Mouse (Mus musculus): ENCODE measurements around the gene Slc25a20. TPM values are rescaled to one million over a fixed set of nuclear protein-coding genes. Genes with fewer than 3 reads are reported as not detected.

Slc25a20 gene
- total RNA-seq, 2 experiments from 2014 or later = 4.9 to 6.5 TPM

DNA sequence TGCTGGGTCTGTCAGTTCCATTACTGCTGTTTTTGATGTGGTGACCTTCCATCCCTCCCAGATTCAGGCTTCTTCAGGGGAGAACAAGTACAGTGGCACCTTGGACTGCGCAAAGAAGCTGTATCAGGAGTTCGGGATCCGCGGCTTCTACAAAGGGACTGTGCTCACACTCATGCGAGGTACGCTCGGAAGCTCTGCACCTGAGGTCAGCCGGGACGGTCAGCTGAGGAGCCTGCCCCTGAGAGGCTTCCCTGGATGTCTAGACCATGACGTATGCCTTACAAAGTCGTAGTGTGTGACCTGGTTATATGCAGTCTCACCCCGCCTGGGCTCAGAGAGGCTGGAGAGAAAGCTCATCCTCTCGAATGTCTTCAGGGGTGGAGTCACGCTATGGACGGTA, 18.1 kb downstream of the Slc25a20 start:
- no peak for ATAC-seq (replicated peaks; ENCODE audit: low FRiP score, poor library complexity, severe bottlenecking)

DNA sequence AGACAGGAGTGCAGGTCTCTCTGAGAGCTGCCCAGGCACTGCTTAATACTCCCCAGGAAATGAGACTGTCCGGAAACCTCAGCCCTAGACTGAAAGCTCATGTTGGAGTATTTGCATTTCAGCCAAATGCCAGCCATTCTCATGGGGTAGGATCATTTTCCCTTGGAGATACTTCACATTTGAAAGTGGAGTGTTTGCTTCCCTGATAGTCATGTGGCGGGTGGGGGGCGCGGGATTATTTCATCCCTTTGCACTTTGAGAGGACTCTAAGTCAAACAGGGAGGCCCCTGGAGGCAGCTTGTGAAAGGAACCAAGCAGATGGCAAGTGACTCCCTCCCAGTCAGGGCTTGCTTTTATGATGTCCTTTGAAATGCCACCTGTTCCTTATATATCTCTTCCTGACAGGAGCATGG, 24.6 kb downstream of the Slc25a20 start:
- ATAC-seq (replicated peaks; ENCODE audit: low FRiP score, poor library complexity, severe bottlenecking) = no peak

DNA sequence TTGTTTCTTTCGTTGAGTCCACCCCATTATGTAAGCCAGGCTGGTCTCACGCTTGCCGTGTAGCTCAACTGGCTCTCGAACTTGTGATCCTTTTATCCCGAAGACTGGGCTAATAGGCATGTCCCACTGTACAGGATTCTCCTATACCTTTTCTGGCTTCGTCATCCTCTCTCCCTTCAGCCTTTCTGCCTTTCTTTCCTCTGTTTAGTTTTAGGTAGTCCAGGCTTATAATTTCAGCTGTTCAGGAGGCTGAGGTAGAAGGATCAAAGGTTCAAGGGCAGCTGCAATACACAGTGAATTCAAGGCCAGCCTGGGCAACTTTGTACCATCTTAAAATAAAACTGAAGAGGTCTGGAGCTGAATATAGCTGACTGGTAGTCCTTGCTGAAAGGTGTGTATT, 25.3 kb downstream of the Slc25a20 start:
- ATAC-seq (replicated peaks; ENCODE audit: low FRiP score, poor library complexity, severe bottlenecking) = no peak

DNA sequence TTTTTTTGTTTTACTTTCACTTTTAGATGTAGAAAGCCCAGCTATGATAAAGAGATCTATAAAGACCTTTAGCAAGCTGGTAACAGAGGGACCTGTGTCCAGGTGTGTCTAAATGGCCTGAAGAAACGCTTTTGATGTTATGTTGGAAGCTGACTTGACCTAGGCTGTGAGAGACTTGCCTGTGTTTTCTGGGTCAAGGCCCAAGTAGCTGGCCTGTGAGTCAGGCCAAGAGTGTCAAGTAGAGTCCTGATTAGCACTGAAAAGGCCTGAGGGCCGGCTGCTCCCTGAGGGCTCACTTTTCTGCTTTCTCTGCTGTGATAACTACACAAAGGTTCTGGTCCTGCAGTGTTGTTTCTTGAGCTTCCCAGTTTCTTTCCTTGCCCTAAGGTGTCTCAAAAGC, 25.8 kb downstream of the Slc25a20 start:
- ATAC-seq (replicated peaks; ENCODE audit: low FRiP score, poor library complexity, severe bottlenecking) = no peak

DNA sequence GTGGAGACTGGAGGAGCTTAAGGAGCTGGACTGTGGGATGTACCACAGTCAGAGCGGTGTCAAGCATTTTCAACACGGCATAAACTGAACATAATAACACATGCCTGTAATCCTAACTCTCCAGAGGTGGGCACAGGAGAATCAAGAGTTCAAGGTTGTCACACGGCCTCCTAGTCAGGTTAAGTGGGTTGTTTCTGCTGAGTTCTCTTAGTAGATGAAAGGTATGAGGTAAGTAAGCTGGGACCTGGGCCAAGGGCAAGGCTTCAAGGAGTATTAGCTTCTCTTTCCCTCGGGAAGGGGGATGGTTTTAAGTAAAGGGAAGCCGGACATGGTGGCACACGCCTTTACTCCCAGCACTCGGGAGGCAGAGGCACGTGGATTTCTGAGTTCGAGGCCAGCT, 26.6 kb downstream of the Slc25a20 start:
- no peak for ATAC-seq (replicated peaks; ENCODE audit: low FRiP score, poor library complexity, severe bottlenecking)

DNA sequence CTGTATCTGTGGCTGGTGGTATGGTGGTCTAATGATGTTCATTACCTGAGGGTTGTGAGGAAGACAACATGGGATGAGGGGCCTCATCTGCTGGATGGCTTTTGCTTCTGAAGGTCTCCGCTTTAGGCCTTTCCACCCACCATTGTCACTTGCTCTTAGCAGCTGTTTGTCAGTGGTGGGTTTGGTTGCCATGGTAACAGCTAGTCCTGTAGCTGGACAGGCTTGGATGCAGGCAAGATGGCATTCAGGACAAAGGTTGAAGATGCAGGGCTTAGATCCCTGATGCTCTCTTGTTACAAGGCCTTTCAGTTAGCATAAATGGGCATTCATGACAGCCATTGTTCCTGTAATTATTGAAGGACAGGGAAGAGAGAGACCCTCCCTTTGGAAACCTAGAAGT, 27.2 kb downstream of the Slc25a20 start, which contains the start of gene Prkar2a:
Prkar2a (plus strand) TSS at position 209 of the 400 bp plus-strand sequence.
- no peak for ATAC-seq (replicated peaks; ENCODE audit: low FRiP score, poor library complexity, severe bottlenecking)

DNA sequence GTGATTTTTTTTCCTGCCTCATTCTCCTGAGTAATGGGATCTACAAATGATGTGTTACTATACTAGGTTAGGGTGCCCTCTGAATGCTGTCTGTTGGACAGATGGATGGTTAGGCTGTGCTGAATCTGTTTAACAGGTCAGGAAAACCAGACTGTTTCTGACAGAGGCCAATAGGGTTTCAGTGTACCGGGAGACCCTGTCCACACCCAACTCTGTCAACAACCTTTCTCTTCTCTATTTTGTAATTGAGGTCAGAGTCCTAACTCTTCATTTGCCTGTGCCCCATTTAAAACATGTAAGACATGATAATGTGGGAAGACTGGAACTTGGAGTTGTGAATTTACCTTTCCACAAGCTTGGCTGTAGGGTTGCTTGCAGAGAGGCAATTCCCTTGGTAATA, 28.1 kb downstream of the Slc25a20 start:
- no peak for ATAC-seq (replicated peaks; ENCODE audit: low FRiP score, poor library complexity, severe bottlenecking)

DNA sequence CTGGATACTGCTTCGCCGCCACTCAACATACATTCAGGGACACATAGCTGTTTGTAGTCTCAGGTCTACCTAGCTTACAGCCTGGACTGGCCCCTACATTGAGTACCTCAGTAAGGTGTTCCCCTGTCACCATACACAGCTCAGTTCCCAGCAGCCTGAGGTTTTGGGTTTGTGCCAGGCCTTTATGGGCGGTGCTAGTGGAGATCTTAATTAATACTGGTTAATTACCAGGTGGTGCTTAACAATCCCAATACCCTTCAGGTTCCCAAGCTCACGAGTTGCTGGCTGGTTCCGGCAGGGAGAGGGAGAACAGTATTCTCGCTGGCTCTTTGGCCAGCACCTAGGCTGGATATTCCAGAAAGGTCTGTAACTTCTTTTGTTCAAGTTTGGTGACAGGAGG, 29.0 kb downstream of the Slc25a20 start:
- ATAC-seq (replicated peaks; ENCODE audit: low FRiP score, poor library complexity, severe bottlenecking) = no peak

DNA sequence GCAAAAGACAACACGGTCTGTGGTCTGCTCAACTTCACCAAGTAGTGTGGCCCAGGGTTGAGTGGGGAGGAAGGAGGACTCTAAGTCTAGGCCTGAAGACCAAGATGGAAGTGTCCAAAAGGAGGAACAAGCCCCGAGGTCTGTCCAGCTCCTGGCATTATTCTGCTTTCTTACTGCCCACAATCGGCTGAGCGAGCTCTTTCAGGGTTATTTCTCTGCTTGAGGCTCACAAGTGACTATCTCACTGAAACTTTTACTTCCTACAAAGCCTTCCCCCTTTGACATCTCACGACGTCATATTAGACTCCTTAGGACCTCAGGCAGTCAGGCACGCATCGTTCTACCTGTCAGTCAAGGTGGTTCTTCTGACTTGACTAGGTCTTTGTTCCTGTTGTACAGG, 29.5 kb downstream of the Slc25a20 start:
- no peak for ATAC-seq (replicated peaks; ENCODE audit: low FRiP score, poor library complexity, severe bottlenecking)

DNA sequence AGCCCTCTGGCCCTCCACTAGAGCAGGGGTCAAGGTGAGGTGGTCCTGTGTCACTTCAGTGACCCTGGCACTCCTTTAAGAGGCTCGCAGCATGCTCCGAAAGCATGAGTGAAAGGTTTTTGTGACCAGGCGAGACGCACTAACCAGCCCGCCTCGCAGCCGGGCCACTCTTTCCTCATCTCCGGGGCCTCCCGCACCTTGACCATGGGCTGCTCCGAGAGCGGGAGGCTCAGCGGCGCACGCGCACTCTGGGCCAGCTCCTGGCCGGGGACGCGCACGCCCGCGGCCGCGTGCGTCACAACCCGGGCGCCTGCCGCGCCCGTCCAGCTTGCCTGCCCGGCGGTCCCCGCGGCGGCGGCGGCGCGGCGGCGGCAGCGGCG, 29.9 kb downstream of the Slc25a20 start:
- ATAC-seq (replicated peaks; ENCODE audit: low FRiP score, poor library complexity, severe bottlenecking) = peak; percentile 67

DNA sequence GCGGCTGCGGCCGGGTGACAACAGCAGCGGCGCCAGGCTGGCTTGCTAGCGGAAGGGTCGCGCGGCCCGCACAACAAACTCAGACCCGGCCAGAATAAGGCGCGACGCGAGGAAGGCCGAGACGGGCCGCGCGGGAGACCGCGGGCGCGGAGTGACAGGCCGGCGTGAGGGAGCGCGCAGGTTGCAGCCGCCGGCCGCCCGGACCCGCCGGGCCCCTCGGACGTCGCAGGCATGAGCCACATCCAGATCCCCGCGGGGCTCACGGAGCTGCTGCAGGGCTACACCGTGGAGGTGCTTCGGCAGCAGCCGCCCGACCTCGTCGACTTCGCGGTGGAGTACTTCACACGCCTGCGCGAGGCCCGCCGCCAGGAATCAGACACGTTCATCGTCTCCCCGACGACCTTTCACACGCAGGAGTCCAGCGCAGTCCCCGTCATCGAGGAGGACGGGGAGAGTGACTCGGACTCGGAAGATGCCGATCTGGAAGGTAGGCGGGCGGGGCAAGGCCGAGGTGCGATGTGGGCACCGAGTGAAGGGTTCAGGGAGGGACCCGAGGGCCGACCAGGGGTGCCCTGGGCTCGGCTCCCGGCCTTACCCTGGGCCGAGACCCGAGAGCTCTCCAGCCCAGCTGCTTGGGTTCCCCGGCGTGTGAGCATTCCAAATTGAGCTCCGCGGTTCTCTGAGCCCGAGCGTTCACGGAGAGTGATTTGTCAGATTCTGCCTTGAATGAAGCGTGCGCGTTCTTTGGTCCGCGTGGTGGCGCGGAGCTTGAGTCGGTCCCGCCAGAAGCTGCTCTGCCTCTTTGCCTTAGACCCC, 30.5 kb downstream of the Slc25a20 start:
- peak; percentile 38; the same call in 1 of the 2 replicates for ATAC-seq (replicated peaks; ENCODE audit: low FRiP score, poor library complexity, severe bottlenecking)

DNA sequence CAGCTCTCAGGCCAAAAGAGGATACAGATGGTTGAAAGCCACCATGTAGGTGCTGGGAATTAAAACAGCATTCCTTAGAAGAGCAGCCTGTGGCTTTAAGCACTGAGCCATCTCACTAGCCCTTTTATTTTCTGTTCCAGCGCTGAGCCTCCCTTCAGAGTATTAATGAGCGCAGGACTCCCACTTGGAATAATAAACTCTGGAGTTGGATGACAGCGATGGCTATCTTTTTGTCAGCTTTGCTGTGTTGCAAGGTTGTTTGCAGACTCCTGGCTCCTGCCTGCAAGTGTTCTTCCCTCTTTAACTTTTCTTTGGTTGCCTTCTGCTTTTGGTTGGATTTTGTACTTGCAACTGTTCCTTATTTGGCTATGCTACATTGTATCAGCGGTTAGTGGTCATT, 32.1 kb downstream of the Slc25a20 start:
- no peak for ATAC-seq (replicated peaks; ENCODE audit: low FRiP score, poor library complexity, severe bottlenecking)

DNA sequence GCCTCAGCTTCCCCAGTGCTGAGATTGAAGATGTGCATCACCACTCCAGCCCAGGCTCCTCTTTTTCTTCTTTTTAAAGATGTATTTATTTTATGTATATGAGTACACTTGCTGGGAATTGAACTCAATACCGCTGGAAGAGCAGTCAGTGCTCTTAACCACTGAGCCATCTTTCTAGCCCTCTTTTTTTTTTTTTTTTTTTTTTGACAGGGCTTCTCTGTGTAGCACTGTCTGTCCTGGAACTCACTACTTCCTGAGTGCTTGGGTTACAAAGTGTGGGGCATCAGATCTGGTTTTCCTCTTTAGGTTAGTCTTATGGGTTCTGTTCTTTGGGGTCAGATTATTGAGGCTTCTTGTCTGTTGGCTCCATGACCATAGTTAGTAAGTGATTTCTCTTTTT, 32.6 kb downstream of the Slc25a20 start:
- ATAC-seq (replicated peaks; ENCODE audit: low FRiP score, poor library complexity, severe bottlenecking) = no peak

DNA sequence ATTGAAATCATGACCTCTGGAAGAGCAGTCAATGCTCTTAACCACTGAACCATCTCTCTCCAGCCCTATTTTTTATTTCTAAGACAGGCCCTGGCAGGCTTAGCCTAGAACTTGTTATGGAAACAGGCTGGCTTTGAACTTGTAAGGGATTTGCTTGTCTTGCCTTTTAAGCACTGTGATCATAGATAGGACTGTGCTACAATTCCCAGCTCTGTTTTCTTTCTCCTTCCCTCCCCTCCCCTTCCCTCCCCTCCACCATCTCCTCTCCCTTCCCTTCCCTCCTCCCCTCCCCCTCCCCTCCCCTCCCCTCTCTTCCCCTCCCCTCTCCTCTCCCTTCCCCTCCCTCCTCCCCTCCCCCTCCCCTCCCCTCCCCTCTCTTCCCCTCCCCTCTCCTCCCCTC, 40.6 kb downstream of the Slc25a20 start:
- ATAC-seq (replicated peaks; ENCODE audit: low FRiP score, poor library complexity, severe bottlenecking) = no peak

DNA sequence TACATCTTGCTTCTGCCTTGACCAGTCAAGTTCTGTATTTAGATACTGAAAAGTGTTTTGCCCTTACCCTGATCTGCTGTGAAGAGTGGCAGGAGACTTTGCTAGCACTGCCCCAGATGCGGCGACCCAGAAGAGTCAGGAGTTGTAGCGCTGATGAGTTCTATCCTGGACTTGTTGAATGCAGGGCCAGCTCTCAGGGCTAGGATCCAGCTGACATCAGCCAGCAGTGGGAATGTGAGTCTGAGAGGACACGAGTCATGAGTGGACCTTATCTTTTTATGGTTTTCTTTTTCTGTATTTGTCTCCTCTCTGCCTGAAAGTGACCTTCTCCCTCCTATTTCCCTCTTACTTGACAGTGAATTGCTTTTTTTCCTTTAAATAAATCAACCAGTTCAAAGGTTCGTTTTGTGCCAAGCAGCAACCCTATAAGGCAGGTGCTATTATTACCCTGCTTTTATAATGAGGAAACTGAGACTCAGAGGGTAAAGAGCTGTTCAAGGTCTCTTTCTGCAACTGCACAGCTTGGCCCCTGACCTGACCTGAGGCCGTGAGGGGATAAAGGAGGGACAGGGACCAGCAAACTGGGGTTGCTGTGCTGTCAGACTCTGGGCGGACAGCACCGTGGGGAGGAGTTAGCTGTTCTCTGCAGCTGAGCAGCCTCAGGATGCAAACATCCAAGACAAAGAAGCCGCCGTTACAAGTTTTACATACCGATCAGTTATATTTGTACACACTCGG, 41.7 kb downstream of the Slc25a20 start:
- no peak for ATAC-seq (replicated peaks; ENCODE audit: low FRiP score, poor library complexity, severe bottlenecking)

DNA sequence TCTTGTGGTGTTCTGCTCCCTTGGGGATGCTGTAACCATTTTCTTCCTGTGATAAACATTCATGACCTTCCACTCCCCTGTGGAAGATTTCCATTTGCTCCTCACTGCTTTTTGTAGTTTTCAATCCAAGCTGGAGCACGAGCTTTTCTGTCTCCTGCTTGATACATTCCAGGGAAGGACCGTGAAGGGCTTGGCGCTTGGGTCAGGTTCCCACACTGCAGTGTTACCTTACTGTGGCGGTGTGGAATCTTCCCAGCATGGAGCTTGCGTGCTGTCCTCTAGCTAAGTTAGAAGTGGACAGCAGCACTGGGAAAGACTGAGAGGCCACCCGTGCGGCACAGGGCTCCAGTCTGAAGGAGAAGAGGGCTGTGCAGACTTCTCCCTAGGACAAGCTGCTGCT, 42.7 kb downstream of the Slc25a20 start:
- no peak for ATAC-seq (replicated peaks; ENCODE audit: low FRiP score, poor library complexity, severe bottlenecking)

DNA sequence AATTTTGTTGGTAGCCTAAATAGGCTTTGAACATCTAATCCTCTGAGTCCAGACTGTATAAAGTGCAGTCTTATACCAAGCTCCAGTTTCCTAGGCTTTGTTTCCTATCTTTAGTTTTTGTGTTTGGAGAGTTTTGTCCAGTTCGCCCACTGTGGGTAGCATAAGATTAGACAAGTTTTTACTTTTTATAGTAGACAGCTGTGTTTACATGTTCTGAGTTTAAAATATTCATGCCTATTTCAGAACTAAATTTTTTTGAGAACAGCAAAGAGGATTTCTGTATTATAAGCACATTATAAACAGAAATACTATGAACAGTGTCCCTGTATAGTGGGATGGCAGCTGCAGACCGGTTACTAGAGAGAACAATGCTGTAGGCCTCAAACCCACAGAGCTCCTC, 45.3 kb downstream of the Slc25a20 start:
- ATAC-seq (replicated peaks; ENCODE audit: low FRiP score, poor library complexity, severe bottlenecking) = no peak

DNA sequence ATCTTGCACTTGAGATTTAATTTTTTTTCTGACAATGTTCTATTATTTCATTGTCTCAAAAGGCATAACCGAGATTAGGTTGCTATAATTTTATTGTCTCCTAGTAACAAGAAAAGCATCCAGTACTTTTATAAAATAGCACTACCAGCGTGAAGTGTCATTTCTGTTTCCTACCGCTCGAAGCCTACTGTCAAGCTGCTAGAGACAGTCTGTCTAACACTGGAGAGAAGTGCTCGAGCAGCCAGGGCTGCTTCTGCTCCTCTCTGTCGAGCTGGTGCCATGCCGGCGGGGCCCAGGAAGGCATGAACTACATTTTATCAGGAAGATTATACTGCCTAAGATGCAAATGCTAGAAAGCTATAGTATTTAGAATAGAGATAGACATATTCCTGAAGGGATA, 46.9 kb downstream of the Slc25a20 start:
- no peak for ATAC-seq (replicated peaks; ENCODE audit: low FRiP score, poor library complexity, severe bottlenecking)

DNA sequence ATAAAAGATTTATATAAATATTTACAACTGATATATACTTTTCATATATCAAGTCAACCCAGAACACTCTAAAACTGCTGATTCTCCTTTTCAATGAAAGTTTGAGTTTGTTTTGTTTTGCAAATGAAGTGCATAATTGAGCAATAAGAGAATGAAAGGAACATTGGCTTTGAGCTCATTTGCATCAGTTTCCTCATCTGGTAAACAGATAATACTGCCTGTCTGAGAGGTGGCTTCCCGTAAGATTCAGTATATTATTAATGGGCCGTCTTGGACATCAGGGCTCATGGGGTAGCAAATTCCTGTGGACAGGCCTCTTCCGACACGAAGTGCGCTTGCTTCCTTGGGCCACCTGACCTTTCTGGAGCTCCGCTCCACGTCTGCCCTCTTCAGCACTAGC, 48.9 kb downstream of the Slc25a20 start:
- no peak for ATAC-seq (replicated peaks; ENCODE audit: low FRiP score, poor library complexity, severe bottlenecking)

DNA sequence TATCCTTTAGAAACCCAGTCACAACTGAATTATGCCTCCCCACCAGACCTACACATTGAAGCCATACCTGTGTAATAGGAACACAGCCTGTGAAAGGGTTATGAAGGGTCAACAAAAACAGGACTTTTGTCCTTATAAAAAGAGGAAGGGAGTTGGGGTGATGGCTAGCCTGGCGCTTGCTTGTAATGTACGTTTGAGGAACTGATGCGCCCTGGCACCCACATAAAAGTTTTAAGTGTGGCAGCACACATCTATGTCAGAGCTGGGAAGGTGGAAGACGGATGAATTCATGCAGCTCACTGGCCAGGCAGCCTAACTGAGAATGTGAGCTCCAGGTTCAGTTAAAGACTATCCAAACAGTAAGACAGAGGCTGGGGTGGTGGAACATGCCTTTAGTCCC, 54.3 kb downstream of the Slc25a20 start:
- no peak for ATAC-seq (replicated peaks; ENCODE audit: low FRiP score, poor library complexity, severe bottlenecking)

DNA sequence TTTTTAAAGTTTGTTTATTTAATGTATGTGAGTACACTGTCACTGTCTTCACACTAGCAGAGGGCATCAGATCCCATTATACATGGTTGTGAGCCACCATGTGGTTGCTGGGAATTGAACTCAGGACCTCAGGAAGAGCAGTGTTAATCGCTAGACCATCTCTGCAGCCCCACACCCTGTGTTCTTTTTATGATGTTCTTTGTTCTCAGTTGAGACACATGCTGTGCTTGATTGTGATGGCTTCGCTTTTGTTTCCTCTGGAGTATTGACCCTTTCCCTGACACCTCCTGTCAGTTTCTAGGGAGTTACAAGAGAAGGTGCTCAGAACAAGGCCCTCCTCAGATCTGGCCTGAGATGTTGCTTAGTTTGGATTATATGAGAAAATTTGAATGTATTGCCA, 61.9 kb downstream of the Slc25a20 start:
- ATAC-seq (replicated peaks; ENCODE audit: low FRiP score, poor library complexity, severe bottlenecking) = no peak
